Mouse (Mus musculus): ENCODE data around the gene Usp35. TPM values are rescaled to one million over a fixed set of nuclear protein-coding genes. Genes with fewer than 3 reads are reported as not detected.
A peak's percentile ranks its signal among the peaks of the same experiment; 100 is the strongest.

Usp35 gene
- polyA plus RNA-seq (2014; fragmentation: Nextera tagmentation; extraction: Ambion mirVana): 2.1 TPM in 2 replicates

DNA sequence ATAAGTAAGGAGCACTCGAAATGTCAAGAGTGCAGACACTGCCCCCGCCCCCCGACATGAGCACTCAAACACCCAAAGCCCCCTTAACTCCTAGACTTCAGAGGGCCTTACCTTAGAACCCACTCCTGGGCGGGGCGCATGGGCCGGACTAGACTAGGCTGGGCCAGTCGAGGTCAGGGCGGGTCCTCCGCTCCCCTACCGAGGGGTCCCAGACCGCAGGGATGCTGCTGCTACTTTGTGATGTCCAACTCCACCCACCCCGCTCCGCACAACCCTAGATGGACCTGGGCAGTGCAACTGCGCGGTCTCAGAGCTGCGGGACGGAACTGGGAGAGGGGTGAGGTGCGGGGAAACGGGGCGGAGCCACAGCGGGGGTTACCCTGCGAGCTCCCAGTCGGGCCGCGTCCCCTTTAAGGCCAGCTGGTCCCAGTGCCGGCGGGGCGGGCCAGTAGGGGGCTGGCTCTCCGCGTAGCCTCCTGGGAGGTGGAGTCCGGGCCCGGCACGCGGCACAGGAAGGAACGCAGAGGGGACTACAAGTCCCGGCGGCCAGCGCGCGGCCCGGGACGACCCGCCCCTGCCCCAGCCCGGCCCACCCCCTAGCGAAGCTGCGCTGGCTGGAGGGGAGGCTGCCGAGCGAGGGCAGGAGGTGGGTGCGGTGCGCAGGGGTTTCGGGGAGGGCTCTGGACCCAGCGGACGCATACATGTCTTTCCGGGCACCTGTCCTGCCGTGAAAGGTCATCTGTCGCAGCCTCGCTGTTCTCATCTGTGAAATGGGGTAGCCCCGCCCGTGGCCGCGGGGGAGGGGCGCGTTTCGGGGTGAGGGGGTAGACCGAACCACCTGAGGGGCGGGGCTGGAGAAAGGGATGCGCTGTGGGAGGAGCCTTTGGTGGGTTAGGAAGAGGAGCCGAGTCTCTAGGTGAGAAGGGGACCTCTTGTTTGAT lies at the start of gene Usp35, which contains the start of gene Kctd21:
Usp35 (minus strand) TSS at position 295 of the 941 bp plus-strand sequence.
Kctd21 (plus strand) TSS at position 602 of the 941 bp plus-strand sequence.
- TF ChIP-seq CTCF (IDR thresholded peaks at IDR 0.05; ENCODE audit: low read depth): peak; percentile 44
- ATAC-seq (ENCODE audit: insufficient read depth): peak; percentile 99
- Histone ChIP-seq H3K4me2 (peak within 1 kb of the TSS; percentile 70), H3K27ac (ENCODE audit: low read depth) (no peak within 1 kb of the TSS), H3K9me3 (ENCODE audit: low read depth, low read length) (no peaks in the 10 kb centered on the region), H3K9ac (peak within 1 kb of the TSS; percentile 66), H3K27me3 (ENCODE audit: insufficient read depth, low read length) (peaks cover 3% of the 10 kb centered on the region; the same call in 1 of the 2 replicates), H3K4me1 (ENCODE audit: insufficient read depth) (peaks cover 7% of the 10 kb centered on the region), H3K4me3 (ENCODE audit: low read depth, low read length) (peak within 1 kb of the TSS; percentile 78), H3K36me3 (ENCODE audit: insufficient read depth) (no peaks in the 10 kb centered on the region)
- DNase-seq: peak; percentile 97
- under 1% methylated on average over 68 of the region's 68 CpGs for WGBS

- no peak overlapping the region for H3K27ac ChIP-seq (ENCODE audit: low read depth)
- DNase-seq (no peak), ATAC-seq (ENCODE audit: insufficient read depth) (no peak)
- H3K4me2 ChIP-seq: no peak overlapping the region
- TF ChIP-seq CTCF (IDR thresholded peaks at IDR 0.05; ENCODE audit: low read depth): no peak
- H3K36me3 ChIP-seq (ENCODE audit: insufficient read depth): peaks cover 94% of the 10 kb centered on the region
- H3K9ac ChIP-seq: no peak overlapping the region
- no peak overlapping the region for H3K4me3 ChIP-seq (ENCODE audit: low read depth, low read length)
- no peaks in the 10 kb centered on the region for H3K9me3 ChIP-seq (ENCODE audit: low read depth, low read length)
- no peaks in the 10 kb centered on the region for H3K4me1 ChIP-seq (ENCODE audit: insufficient read depth)
- H3K27me3 ChIP-seq (ENCODE audit: insufficient read depth, low read length): no peaks in the 10 kb centered on the region
- 89% methylated on average over 5 of the region's 5 CpGs for whole genome bisulfite sequencing
These were observed 48.8 kb upstream of the Usp35 start for GRCm38 (mm10) chr7:97380500-97381123.

DNA sequence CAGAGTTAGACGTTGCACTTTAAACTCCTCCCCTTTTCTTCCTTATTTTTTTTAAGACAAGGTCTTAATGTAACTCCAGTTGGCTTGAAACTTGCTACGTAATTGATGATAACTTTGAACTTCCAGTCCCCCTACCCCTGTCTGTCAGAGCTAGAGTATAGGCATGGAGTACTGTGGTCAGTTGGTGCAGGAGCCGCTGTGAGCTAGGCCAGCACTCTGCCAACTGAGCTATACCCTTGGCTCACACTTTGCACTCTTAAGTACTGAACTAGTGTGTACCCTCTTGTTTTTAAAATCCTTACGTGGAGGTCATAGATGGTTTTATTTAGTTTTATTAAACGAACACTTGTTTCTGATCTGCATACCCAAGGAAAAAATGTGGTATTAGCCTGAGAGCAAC lies 47.5 kb upstream of the Usp35 start:
- H3K4me2 ChIP-seq: no peak overlapping the region
- no peak overlapping the region for H3K4me3 ChIP-seq (ENCODE audit: low read depth, low read length)
- no peaks in the 10 kb centered on the region for H3K4me1 ChIP-seq (ENCODE audit: insufficient read depth)
- no peak for TF ChIP-seq CTCF (IDR thresholded peaks at IDR 0.05; ENCODE audit: low read depth)
- H3K9ac ChIP-seq: no peak overlapping the region
- no peak overlapping the region for H3K27ac ChIP-seq (ENCODE audit: low read depth)
- no peak for ATAC-seq (ENCODE audit: insufficient read depth)
- no peaks in the 10 kb centered on the region for H3K9me3 ChIP-seq (ENCODE audit: low read depth, low read length)
- H3K27me3 ChIP-seq (ENCODE audit: insufficient read depth, low read length): no peaks in the 10 kb centered on the region
- H3K36me3 ChIP-seq (ENCODE audit: insufficient read depth): peaks cover 94% of the 10 kb centered on the region
- 86% methylated on average over 5 of the region's 5 CpGs for WGBS
- no peak for DNase-seq

DNA sequence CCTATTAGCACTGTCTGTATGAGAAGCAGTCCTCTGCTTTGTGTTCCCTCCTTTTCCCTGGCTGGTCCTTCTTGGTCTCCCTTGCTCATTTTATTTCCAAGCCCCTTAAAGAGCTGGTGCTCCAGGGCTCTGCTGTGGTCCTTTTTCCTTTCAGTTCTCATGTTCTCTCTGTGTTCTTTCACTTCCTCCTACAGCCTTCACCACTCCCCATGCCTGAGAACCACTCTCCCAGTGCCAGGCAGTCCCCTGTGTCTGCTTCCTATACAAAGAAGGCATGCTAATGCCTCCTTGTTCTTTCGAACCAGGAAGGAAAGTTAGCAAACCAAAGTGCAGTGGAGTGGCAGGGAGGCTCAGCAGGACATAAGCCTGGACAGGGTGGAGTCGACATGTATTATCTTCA lies 44.1 kb upstream of the Usp35 start:
- Histone ChIP-seq H3K36me3 (ENCODE audit: insufficient read depth) (peaks cover 66% of the 10 kb centered on the region), H3K4me3 (ENCODE audit: low read depth, low read length) (no peak overlapping the region), H3K27ac (ENCODE audit: low read depth) (no peak overlapping the region), H3K9me3 (ENCODE audit: low read depth, low read length) (no peaks in the 10 kb centered on the region), H3K9ac (no peak overlapping the region), H3K4me1 (ENCODE audit: insufficient read depth) (peaks cover 2% of the 10 kb centered on the region; the same call in 1 of the 2 replicates), H3K27me3 (ENCODE audit: insufficient read depth, low read length) (no peaks in the 10 kb centered on the region), H3K4me2 (no peak overlapping the region)
- TF ChIP-seq CTCF (IDR thresholded peaks at IDR 0.05; ENCODE audit: low read depth): no peak
- DNase-seq (no peak), ATAC-seq (ENCODE audit: insufficient read depth) (no peak)
- WGBS: 86% methylated on average over 2 of the region's 2 CpGs

GRCm38 (mm10) chr7:97375101-97375500 lies 43.3 kb upstream of the Usp35 start:
- Histone ChIP-seq H3K9ac (no peak overlapping the region), H3K27me3 (ENCODE audit: insufficient read depth, low read length) (no peaks in the 10 kb centered on the region), H3K27ac (ENCODE audit: low read depth) (no peak overlapping the region), H3K4me2 (no peak overlapping the region), H3K4me3 (ENCODE audit: low read depth, low read length) (no peak overlapping the region), H3K36me3 (ENCODE audit: insufficient read depth) (peaks cover 58% of the 10 kb centered on the region), H3K4me1 (ENCODE audit: insufficient read depth) (peaks cover 5% of the 10 kb centered on the region; the same call in 1 of the 2 replicates), H3K9me3 (ENCODE audit: low read depth, low read length) (no peaks in the 10 kb centered on the region)
- TF ChIP-seq CTCF (IDR thresholded peaks at IDR 0.05; ENCODE audit: low read depth): no peak
- no peak for DNase-seq
- WGBS: 96% methylated on average over 9 of the region's 9 CpGs
- ATAC-seq (ENCODE audit: insufficient read depth): no peak

- 65% methylated on average over 1 of the region's 1 CpGs for WGBS
- Histone ChIP-seq H3K4me3 (ENCODE audit: low read depth, low read length) (no peak overlapping the region), H3K36me3 (ENCODE audit: insufficient read depth) (no peaks in the 10 kb centered on the region), H3K27me3 (ENCODE audit: insufficient read depth, low read length) (no peaks in the 10 kb centered on the region), H3K27ac (ENCODE audit: low read depth) (no peak overlapping the region), H3K4me1 (ENCODE audit: insufficient read depth) (peaks cover 2% of the 10 kb centered on the region; the same call in 1 of the 2 replicates), H3K9me3 (ENCODE audit: low read depth, low read length) (no peaks in the 10 kb centered on the region), H3K4me2 (no peak overlapping the region), H3K9ac (no peak overlapping the region)
- ATAC-seq (ENCODE audit: insufficient read depth): no peak
- no peak for TF ChIP-seq CTCF (IDR thresholded peaks at IDR 0.05; ENCODE audit: low read depth)
- DNase-seq: no peak
These were observed 34.1 kb upstream of the Usp35 start for GRCm38 (mm10) chr7:97365887-97366286.

GRCm38 (mm10) chr7:97361467-97361866 lies 29.6 kb upstream of the Usp35 start:
- ATAC-seq (ENCODE audit: insufficient read depth) (no peak), DNase-seq (peak; percentile 78)
- Histone ChIP-seq H3K27ac (ENCODE audit: low read depth) (no peak overlapping the region), H3K27me3 (ENCODE audit: insufficient read depth, low read length) (no peaks in the 10 kb centered on the region), H3K9me3 (ENCODE audit: low read depth, low read length) (no peaks in the 10 kb centered on the region), H3K9ac (no peak overlapping the region), H3K4me3 (ENCODE audit: low read depth, low read length) (no peak overlapping the region), H3K36me3 (ENCODE audit: insufficient read depth) (no peaks in the 10 kb centered on the region), H3K4me1 (ENCODE audit: insufficient read depth) (no peaks in the 10 kb centered on the region; the same call in 1 of the 2 replicates), H3K4me2 (no peak overlapping the region)
- peak; percentile 76 for TF ChIP-seq CTCF (IDR thresholded peaks at IDR 0.05; ENCODE audit: low read depth)
- WGBS: 25% methylated on average over 4 of the region's 4 CpGs
